Mouse (Mus musculus) heart, adult 2 months (tissue): Measurements from ENCODE around the gene Atp6v0c. TPM values are rescaled to one million over a fixed set of nuclear protein-coding genes. Genes with fewer than 3 reads are reported as not detected.
A peak's percentile ranks its signal among the peaks of the same experiment; 100 is the strongest.
"Not testable (repeated sequence)": the region's sequence is repeated elsewhere in the genome, so short reads cannot be mapped to it uniquely, and the experiment has no call there.

Experiments
- DNase-seq, 2 experiments: peaks; one replicate each; pipeline ENCODE4 v3.0.0; 2021
- H3K27ac ChIP-seq: fragments of 200-600 bp; 2 replicates; pipeline ENCODE4 v1.8.1; 2022
- H3K27me3 ChIP-seq: fragments of 200-500 bp; 2 replicates; pipeline ENCODE4 v1.6.1; 2012; ENCODE audit warnings: mild to moderate bottlenecking, low read length, inconsistent platforms, mixed read lengths; ENCODE audit not compliant: control insufficient read depth, insufficient read depth
- H3K36me3 ChIP-seq: fragments of 200-500 bp; 2 replicates; pipeline ENCODE4 v1.6.1; 2012; ENCODE audit warnings: low read length, inconsistent platforms; ENCODE audit not compliant: control insufficient read depth, insufficient read depth
- H3K4me1 ChIP-seq: fragments of 200-500 bp; 2 replicates; pipeline ENCODE4 v1.6.1; 2011; ENCODE audit warnings: low read length; ENCODE audit not compliant: control insufficient read depth, insufficient read depth
- H3K4me3 ChIP-seq: fragments of 200-600 bp; 2 replicates; pipeline ENCODE4 v1.8.1; 2022
- H3K79me2 ChIP-seq: fragments of 200-500 bp; replicated peaks from 2 replicates; pipeline ENCODE4 v1.6.1; 2012; ENCODE audit warnings: mild to moderate bottlenecking, inconsistent platforms, low read length, moderate library complexity, mixed read lengths; ENCODE audit not compliant: control insufficient read depth, insufficient read depth
- H3K9ac ChIP-seq: fragments of 200-500 bp; 2 replicates; pipeline ENCODE4 v1.6.1; 2012; ENCODE audit warnings: low read depth, mild to moderate bottlenecking, control low read depth, inconsistent platforms, low read length, mixed read lengths
- CTCF ChIP-seq: fragments of 200-600 bp; IDR thresholded peaks from 2 replicates; pipeline ENCODE4 v1.8.1; 2022; ENCODE audit warnings: antibody characterized with exemption, mild to moderate bottlenecking, moderate library complexity
- EP300 ChIP-seq: fragments of 200-500 bp; IDR thresholded peaks from 2 replicates; pipeline ENCODE4 v1.6.1; 2011; ENCODE audit warnings: low read depth, low read length, control low read depth; ENCODE audit not compliant: insufficient read depth
- POLR2A ChIP-seq: fragments of 200-500 bp; IDR thresholded peaks from 2 replicates; pipeline ENCODE4 v1.6.1; 2011; ENCODE audit warnings: mild to moderate bottlenecking, low read depth, low read length, control low read depth; ENCODE audit not compliant: insufficient read depth
- WGBS: fragments of 180-500 bp; shearing (Covaris S2); methylation state at CpG from one replicate; pipeline ENCODE4 v1.1.7; 2018; 5-methylcytosine and 5-hydroxymethylcytosine counted together
- intact Hi-C: fragments of 180-260 bp; cut with DNase I; formaldehyde crosslinking; loops from one replicate; pipeline ENCODE4 v1.15.1; 2025
- polyA plus RNA-seq: library from polyadenylated mRNA; depleted of rRNA; stranded (reverse); fragments of >200 nt; gene quantifications from 2 replicates; pipeline ENCODE4 v1.2.3, GENCODE M21; 2012
- total RNA-seq, 2 experiments: library from RNA; stranded (reverse); gene quantifications; 2 replicates each; pipeline ENCODE4 v1.2.3; 2021

The Atp6v0c gene
- total and polyA plus RNA-seq, 3 experiments: 219 to 732 (median 255) TPM

GRCm38 (mm10) chr17:24140845-24141424, 28.6 kb downstream of the Atp6v0c start:
- Histone ChIP-seq H3K4me3 (peak overlapping the region; percentile 100), H3K27me3 (no peaks in the 10 kb centered on the region), H3K9ac (peak overlapping the region; percentile 92), H3K27ac (peak overlapping the region; percentile 96), H3K79me2 (peaks cover 12% of the 10 kb centered on the region), H3K4me1 (peaks cover 10% of the 10 kb centered on the region), H3K36me3 (peaks cover 7% of the 10 kb centered on the region)
- no peak for DNase-seq
- no peak for TF ChIP-seq CTCF
- no peak for TF ChIP-seq POLR2A
- no peak for TF ChIP-seq EP300
- 1% methylated on average over 43 of the region's 43 CpGs for WGBS
- intact Hi-C loops: no loop called here

- WGBS: 80% methylated on average over 4 of the region's 4 CpGs
- no peaks in the 10 kb centered on the region for H3K27me3 ChIP-seq
- H3K9ac ChIP-seq: no peak overlapping the region
- no peak overlapping the region for H3K27ac ChIP-seq
- TF ChIP-seq POLR2A (no peak), EP300 (no peak), CTCF (no peak)
- H3K79me2 ChIP-seq: peaks cover 12% of the 10 kb centered on the region
- H3K36me3 ChIP-seq: peaks cover 7% of the 10 kb centered on the region
- intact Hi-C loops: loop anchor here (5.0 kb wide), 1 partner anchor 68 kb away; the partner anchor contains the start of gene Kctd5
- no peak for DNase-seq
- no peak overlapping the region; the same call in 1 of the 2 replicates for H3K4me3 ChIP-seq
- peaks cover 10% of the 10 kb centered on the region for H3K4me1 ChIP-seq
Measured at GRCm38 (mm10) chr17:24139968-24140367, 29.5 kb downstream of the Atp6v0c start.

GRCm38 (mm10) chr17:24139256-24139655, 30.2 kb downstream of the Atp6v0c start:
- Histone ChIP-seq H3K27ac (no peak overlapping the region), H3K27me3 (no peaks in the 10 kb centered on the region), H3K36me3 (peaks cover 7% of the 10 kb centered on the region), H3K79me2 (peaks cover 12% of the 10 kb centered on the region), H3K4me3 (no peak overlapping the region), H3K4me1 (peaks cover 12% of the 10 kb centered on the region), H3K9ac (no peak overlapping the region)
- TF ChIP-seq CTCF (no peak), EP300 (no peak), POLR2A (no peak)
- WGBS: 60% methylated on average over 3 of the region's 3 CpGs
- no peak for DNase-seq
- intact Hi-C loops: loop anchor here (5.0 kb wide), 1 partner anchor 67 kb away; the partner anchor contains the start of gene Kctd5

- no peak for TF ChIP-seq CTCF
- no peak for TF ChIP-seq POLR2A
- TF ChIP-seq EP300: no peak
- Histone ChIP-seq H3K4me1 (peaks cover 13% of the 10 kb centered on the region), H3K27ac (no peak overlapping the region), H3K27me3 (no peaks in the 10 kb centered on the region), H3K79me2 (peaks cover 17% of the 10 kb centered on the region), H3K36me3 (peaks cover 7% of the 10 kb centered on the region), H3K4me3 (no peak overlapping the region), H3K9ac (no peak overlapping the region)
- 34% methylated on average over 2 of the region's 2 CpGs for WGBS
- intact Hi-C loops: loop anchor here (5.0 kb wide), 1 partner anchor 65 kb away; the partner anchor contains the start of gene Kctd5
- no peak for DNase-seq
Measured at GRCm38 (mm10) chr17:24137226-24137880, 32.1 kb downstream of the Atp6v0c start.

- Histone ChIP-seq H3K36me3 (no peaks in the 10 kb centered on the region; the same call in 1 of the 2 replicates), H3K27ac (no peak overlapping the region), H3K79me2 (peaks cover 19% of the 10 kb centered on the region), H3K4me1 (peaks cover 10% of the 10 kb centered on the region), H3K4me3 (no peak overlapping the region), H3K9ac (no peak overlapping the region), H3K27me3 (no peaks in the 10 kb centered on the region)
- intact Hi-C loops: no loop called here
- DNase-seq: no peak
- TF ChIP-seq POLR2A (no peak), EP300 (no peak), CTCF (no peak)
Measured at GRCm38 (mm10) chr17:24134062-24134461, 35.4 kb downstream of the Atp6v0c start.

GRCm38 (mm10) chr17:24132919-24133318, 36.6 kb downstream of the Atp6v0c start:
- intact Hi-C loops, H3K9ac ChIP-seq, H3K4me3 ChIP-seq, DNase-seq, H3K36me3 ChIP-seq, H3K4me1 ChIP-seq, H3K27ac ChIP-seq, H3K27me3 ChIP-seq: not testable (repeated sequence)
- WGBS: 91% methylated on average over 4 of the region's 4 CpGs
- TF ChIP-seq CTCF: peak; percentile 53
- peaks cover 16% of the 10 kb centered on the region for H3K79me2 ChIP-seq
